Mouse (Mus musculus) liver, postnatal 0 days (tissue): Measurements from ENCODE around the gene Stk32c. TPM values are rescaled to one million over a fixed set of nuclear protein-coding genes. Genes with fewer than 3 reads are reported as not detected.

Source experiments
- ATAC-seq: fragments of 200-750 bp; cut with Nextera tagmentation; 2 replicates; pipeline ENCODE4 v1.8.0; 2017; ENCODE audit warnings: mild to moderate bottlenecking, moderate library complexity
- DNase-seq: peaks from one replicate; pipeline ENCODE4 v3.0.0-alpha.2; 2016
- H3K27ac ChIP-seq: fragments of 300-500 bp; sonication (generic); 2 replicates; pipeline ENCODE4 v1.5.1; 2014; ENCODE audit warnings: antibody characterized with exemption, moderate library complexity, mild to moderate bottlenecking, low read depth
- H3K27me3 ChIP-seq: fragments of 300-500 bp; sonication (generic); 2 replicates; pipeline ENCODE4 v1.6.1; 2014; ENCODE audit warnings: low read length, control low read depth, mixed read lengths; ENCODE audit not compliant: insufficient read depth
- H3K36me3 ChIP-seq: fragments of 300-500 bp; sonication (generic); replicated peaks from 2 replicates; pipeline ENCODE4 v1.6.1; 2014; ENCODE audit warnings: mild to moderate bottlenecking, control low read depth, low read length, moderate library complexity, mixed read lengths; ENCODE audit not compliant: insufficient read depth
- H3K4me1 ChIP-seq: fragments of 300-500 bp; sonication (generic); 2 replicates; pipeline ENCODE4 v1.6.1; 2014; ENCODE audit warnings: antibody characterized with exemption, mild to moderate bottlenecking, control low read depth; ENCODE audit not compliant: insufficient read depth
- H3K4me2 ChIP-seq: fragments of 300-500 bp; sonication (generic); 2 replicates; pipeline ENCODE4 v1.6.1; 2014; ENCODE audit warnings: low read depth, mild to moderate bottlenecking, low read length, moderate library complexity, mixed read lengths
- H3K4me3 ChIP-seq: fragments of 300-500 bp; sonication (generic); 2 replicates; pipeline ENCODE4 v1.5.1; 2014; ENCODE audit warnings: low read depth, low read length
- H3K9ac ChIP-seq: fragments of 300-500 bp; sonication (generic); replicated peaks from 2 replicates; pipeline ENCODE4 v1.6.1; 2014; ENCODE audit warnings: mild to moderate bottlenecking, moderate library complexity
- H3K9me3 ChIP-seq: fragments of 300-500 bp; sonication (generic); 2 replicates; pipeline ENCODE4 v1.6.1; 2016; ENCODE audit warnings: mild to moderate bottlenecking, control low read depth, low read length, mixed read lengths
- CTCF ChIP-seq: sonication (generic); IDR thresholded peaks from 2 replicates; pipeline ENCODE4 v1.5.1; 2016; ENCODE audit warnings: antibody characterized with exemption, low read depth
- EP300 ChIP-seq: IDR thresholded peaks from 2 replicates; pipeline ENCODE4 v1.6.1; 2016; ENCODE audit warnings: antibody characterized with exemption, low read depth, mild to moderate bottlenecking
- whole genome bisulfite sequencing: fragments of 180-500 bp; shearing (Covaris S2); extraction: QIAGEN DNeasy Blood & Tissue Kit; methylation state at CpG from one replicate; pipeline ENCODE4 v1.1.7; 2014; ENCODE audit not compliant: insufficient replicate concordance; 5-methylcytosine and 5-hydroxymethylcytosine counted together
- polyA plus RNA-seq: library from polyadenylated mRNA; unstranded; fragments of >200 nt; fragmentation: Nextera tagmentation; extraction: Ambion mirVana; gene quantifications from 2 replicates; pipeline ENCODE4 v1.2.1, GENCODE M21; 2015

Gene Stk32c
- polyA plus RNA-seq, 1 experiment from 2014 or later, result not detected

DNA sequence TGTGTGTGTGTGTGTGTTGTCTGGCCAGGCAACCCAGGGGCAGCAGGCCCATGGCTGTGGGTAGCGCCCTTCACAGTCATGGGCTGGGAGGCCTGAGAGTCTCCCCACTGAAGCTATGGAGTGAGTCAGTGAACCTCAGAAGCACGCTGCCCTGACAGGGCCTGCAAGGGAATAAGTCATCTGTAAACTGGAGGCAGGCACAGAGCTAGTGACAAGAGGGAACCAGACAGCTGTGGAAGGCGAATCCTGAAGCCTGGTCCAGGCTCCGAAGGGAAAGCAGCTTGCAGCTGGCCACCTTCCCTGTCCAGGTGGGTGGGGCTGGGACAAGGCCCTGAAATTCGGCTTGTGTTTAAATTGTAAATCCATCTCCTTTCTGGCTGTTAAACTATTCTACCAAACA is 33.0 kb upstream of the Stk32c start:
- no peak for ATAC-seq
- H3K4me1 ChIP-seq, result peaks cover 12% of the 10 kb centered on the region; the same call in 1 of the 2 replicates
- H3K9ac ChIP-seq, result no peak overlapping the region
- no peaks in the 10 kb centered on the region for H3K9me3 ChIP-seq
- TF ChIP-seq EP300, result no peak
- TF ChIP-seq CTCF, result no peak
- H3K36me3 ChIP-seq, result no peaks in the 10 kb centered on the region
- 72% methylated on average over 5 of the region's 5 CpGs for WGBS
- H3K4me2 ChIP-seq, result no peak overlapping the region
- H3K27me3 ChIP-seq, result no peaks in the 10 kb centered on the region
- DNase-seq, result no peak
- no peak overlapping the region for H3K4me3 ChIP-seq
- H3K27ac ChIP-seq, result no peak overlapping the region

DNA sequence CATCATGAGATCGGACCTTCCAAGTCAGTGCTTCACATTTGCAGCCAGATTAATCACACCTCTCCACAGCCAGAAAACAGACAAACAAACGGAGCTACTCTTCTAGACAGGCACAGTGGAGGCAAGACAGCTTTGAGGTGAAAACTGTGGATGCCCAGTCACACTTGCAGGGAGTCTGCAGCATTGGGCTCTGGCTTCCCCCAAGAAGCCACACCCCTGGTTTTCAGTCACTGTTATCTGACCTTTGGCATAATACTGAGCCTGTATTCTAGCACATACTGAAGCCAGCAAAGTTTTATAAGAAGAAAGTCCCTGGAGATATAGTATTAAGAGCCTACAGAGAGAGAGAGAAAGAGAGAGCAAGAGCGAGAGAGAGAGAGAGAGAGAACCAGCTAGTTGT is 26.3 kb upstream of the Stk32c start:
- no peak overlapping the region for H3K4me2 ChIP-seq
- TF ChIP-seq EP300 (no peak), CTCF (no peak)
- WGBS, result 53% methylated on average over 3 of the region's 3 CpGs

DNA sequence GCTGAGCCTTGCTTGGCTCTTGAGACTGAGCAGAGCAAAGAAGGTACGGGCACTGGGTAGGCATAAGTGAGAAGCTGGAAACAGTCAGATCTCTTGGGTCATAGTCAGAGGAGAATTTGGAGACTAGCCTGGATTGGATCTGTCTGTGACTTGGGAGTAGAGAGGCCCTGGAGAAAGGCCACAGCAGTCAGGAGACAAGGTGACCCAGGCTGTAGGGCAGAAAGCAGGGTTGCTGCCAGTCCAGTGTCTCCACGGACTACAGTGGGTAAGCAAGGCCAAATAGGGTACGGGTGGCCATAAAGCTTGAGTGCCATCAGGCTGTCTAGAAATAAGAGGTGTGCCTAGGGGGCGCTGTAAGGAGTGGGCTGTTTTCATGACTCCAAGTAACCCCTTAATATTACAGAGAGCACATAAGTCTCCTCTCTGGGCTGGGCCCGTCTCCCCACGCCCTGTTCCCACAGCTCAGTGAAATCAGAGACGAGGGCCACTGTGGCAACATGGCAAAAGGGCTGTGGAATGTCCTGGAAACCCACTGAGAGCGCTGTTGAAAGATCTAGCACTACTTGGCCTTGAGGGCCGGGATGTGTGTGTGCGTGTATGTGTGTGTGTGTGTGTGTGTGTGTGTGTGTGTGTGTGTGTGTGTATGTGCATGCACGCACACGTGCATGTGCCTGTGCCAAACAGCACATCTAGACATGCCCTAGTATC is 22.7 kb upstream of the Stk32c start:
- Histone ChIP-seq H3K36me3 (no peaks in the 10 kb centered on the region), H3K9me3 (no peaks in the 10 kb centered on the region), H3K9ac (no peak overlapping the region), H3K4me1 (peaks cover 7% of the 10 kb centered on the region), H3K4me3 (no peak overlapping the region), H3K4me2 (no peak overlapping the region), H3K27me3 (no peaks in the 10 kb centered on the region), H3K27ac (no peak overlapping the region)
- ATAC-seq, result no peak
- no peak for TF ChIP-seq EP300
- peak; percentile 36 for TF ChIP-seq CTCF
- 69% methylated on average over 12 of the region's 12 CpGs for WGBS
- DNase-seq, result peak; percentile 35

More for the DNA sequence above, 26.3 kb upstream of the Stk32c start:
- ATAC-seq, result no peak
- no peak overlapping the region for H3K9ac ChIP-seq
- H3K27me3 ChIP-seq, result no peaks in the 10 kb centered on the region
- H3K9me3 ChIP-seq, result no peaks in the 10 kb centered on the region
- H3K36me3 ChIP-seq, result no peaks in the 10 kb centered on the region
- H3K4me3 ChIP-seq, result no peak overlapping the region
- DNase-seq, result no peak
- no peak overlapping the region for H3K27ac ChIP-seq
- peaks cover 5% of the 10 kb centered on the region for H3K4me1 ChIP-seq

DNA sequence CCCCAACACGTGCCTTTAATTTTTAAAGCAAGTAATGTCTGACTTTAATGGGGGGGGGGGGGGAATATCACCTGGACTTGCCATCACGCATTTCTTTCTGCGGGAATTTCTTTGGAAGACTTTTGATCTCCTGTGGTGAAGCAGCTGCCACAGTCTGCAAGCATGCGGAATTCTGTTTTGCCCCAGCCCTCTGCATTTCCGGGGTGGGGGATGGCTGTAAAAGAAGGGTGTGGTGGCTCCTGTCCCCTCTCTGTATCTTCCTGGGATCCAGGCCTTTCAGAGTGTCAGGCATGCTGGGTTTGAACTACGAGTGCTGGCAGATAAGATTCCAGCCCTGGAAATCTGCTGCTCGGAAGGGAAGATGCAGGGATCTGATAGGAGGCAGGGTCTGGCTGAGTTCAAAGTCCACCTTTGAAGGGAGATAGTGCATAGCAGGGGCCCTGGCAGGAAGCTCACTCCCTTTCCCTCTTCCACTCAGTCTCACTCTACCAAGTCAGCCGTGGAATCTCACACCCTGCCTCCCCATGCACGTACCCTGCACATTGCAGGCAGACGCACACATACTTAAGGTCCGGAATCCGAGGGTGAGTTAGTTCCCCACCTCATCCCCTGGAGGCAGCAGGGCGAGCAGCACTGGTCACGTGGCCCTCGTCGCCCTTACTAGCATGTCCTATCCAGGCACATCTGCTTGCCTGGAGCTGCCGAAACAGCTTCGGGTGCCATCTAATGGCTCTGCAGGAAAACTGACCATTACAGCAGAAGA is 21.5 kb upstream of the Stk32c start:
- Histone ChIP-seq H3K27ac (no peak overlapping the region), H3K4me1 (peaks cover 7% of the 10 kb centered on the region), H3K4me3 (no peak overlapping the region), H3K27me3 (no peaks in the 10 kb centered on the region), H3K4me2 (peak overlapping the region; percentile 22; the same call in 1 of the 2 replicates), H3K9ac (no peak overlapping the region), H3K36me3 (no peaks in the 10 kb centered on the region), H3K9me3 (no peaks in the 10 kb centered on the region)
- TF ChIP-seq EP300 (no peak), CTCF (peak; percentile 52)
- 14% methylated on average over 18 of the region's 18 CpGs for WGBS
- ATAC-seq (peak; percentile 52), DNase-seq (peak; percentile 61)

DNA sequence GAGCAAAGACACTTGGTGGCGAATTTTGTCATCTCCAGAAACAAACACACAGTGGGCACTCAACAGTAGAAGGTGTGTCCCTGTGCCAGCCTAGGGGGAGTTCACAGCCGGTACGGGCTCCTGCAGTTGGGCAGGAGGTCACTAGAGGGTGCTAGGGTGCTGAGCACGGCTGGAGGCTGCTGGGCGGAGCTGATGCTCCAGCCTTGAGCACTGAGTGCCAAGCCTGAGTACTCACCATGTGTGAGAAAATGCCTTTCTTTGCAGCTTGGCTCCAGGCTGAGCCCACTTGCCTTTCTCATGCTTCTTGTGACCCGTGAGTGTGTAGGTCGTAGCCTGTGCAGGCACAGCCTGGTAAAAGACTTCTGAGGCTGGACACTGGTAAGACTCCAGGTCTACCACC is 20.6 kb upstream of the Stk32c start:
- no peaks in the 10 kb centered on the region for H3K27me3 ChIP-seq
- no peak overlapping the region for H3K27ac ChIP-seq
- H3K9ac ChIP-seq, result no peak overlapping the region
- TF ChIP-seq EP300 (no peak), CTCF (peak; percentile 96)
- peak; percentile 86 for DNase-seq
- peak; percentile 87 for ATAC-seq
- H3K36me3 ChIP-seq, result no peaks in the 10 kb centered on the region
- H3K4me3 ChIP-seq, result no peak overlapping the region
- no peaks in the 10 kb centered on the region for H3K9me3 ChIP-seq
- no peak overlapping the region for H3K4me2 ChIP-seq
- 0% methylated on average over 7 of the region's 7 CpGs for WGBS
- peaks cover 11% of the 10 kb centered on the region for H3K4me1 ChIP-seq

DNA sequence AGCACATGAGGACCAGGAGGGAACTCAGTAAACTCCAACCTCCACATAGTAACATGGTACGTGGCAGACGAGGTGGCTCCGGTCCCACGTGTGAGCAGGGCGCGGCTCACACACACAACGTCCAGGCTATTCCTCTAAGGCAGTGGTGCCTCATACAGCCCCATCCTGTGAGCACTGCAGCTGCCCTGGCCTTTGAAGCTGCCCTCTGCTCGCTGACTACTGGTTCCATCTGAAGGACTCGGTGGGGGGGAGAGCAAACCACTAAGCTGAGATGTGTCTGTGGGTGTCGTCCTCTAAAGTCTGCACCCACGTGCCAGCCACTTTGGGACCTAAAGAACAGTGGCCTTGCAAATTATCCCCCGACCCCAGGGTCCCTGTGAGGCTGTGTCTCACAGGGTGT is 17.1 kb upstream of the Stk32c start:
- H3K27ac ChIP-seq, result no peak overlapping the region
- no peak overlapping the region for H3K9ac ChIP-seq
- H3K4me1 ChIP-seq, result peaks cover 19% of the 10 kb centered on the region
- ATAC-seq (no peak), DNase-seq (no peak)
- H3K9me3 ChIP-seq, result no peaks in the 10 kb centered on the region
- no peaks in the 10 kb centered on the region for H3K36me3 ChIP-seq
- H3K4me2 ChIP-seq, result no peak overlapping the region
- no peaks in the 10 kb centered on the region for H3K27me3 ChIP-seq
- no peak for TF ChIP-seq EP300
- TF ChIP-seq CTCF, result no peak
- 73% methylated on average over 12 of the region's 12 CpGs for WGBS
- no peak overlapping the region for H3K4me3 ChIP-seq
